Mouse (Mus musculus) liver, embryonic 13.5 days (tissue): ENCODE measurements around the gene 4931428L18Rik. TPM values are rescaled to one million over a fixed set of nuclear protein-coding genes. Genes with fewer than 3 reads are reported as not detected.
"Not testable (repeated sequence)": the region's sequence is repeated elsewhere in the genome, so short reads cannot be mapped to it uniquely, and the experiment has no call there.

Experiments
- ATAC-seq: fragments of 200-750 bp; cut with Nextera tagmentation; 2 replicates; pipeline ENCODE4 v1.8.0; 2017; ENCODE audit warnings: low read depth, mild to moderate bottlenecking, moderate number of reproducible peaks, moderate library complexity
- DNase-seq: peaks from one replicate; pipeline ENCODE4 v3.0.0; 2022
- H3K27ac ChIP-seq: fragments of 300-500 bp; sonication (generic); 2 replicates; pipeline ENCODE4 v1.5.1; 2015; ENCODE audit warnings: moderate library complexity, mild to moderate bottlenecking, inconsistent platforms
- H3K27me3 ChIP-seq: fragments of 300-500 bp; sonication (generic); 2 replicates; pipeline ENCODE4 v1.6.1; 2015; ENCODE audit warnings: mild to moderate bottlenecking, inconsistent platforms
- H3K36me3 ChIP-seq: fragments of 300-500 bp; sonication (generic); 2 replicates; pipeline ENCODE4 v1.6.1; 2015; ENCODE audit warnings: mild to moderate bottlenecking, inconsistent platforms
- H3K4me1 ChIP-seq: fragments of 300-500 bp; sonication (generic); replicated peaks from 2 replicates; pipeline ENCODE4 v1.6.1; 2015; ENCODE audit warnings: inconsistent platforms
- H3K4me2 ChIP-seq: fragments of 300-500 bp; sonication (generic); 2 replicates; pipeline ENCODE4 v1.6.1; 2015; ENCODE audit warnings: inconsistent platforms, mild to moderate bottlenecking, moderate library complexity
- H3K4me3 ChIP-seq: fragments of 300-500 bp; sonication (generic); replicated peaks from 2 replicates; pipeline ENCODE4 v1.5.1; 2015; ENCODE audit warnings: mild to moderate bottlenecking, inconsistent platforms
- H3K9ac ChIP-seq: fragments of 300-500 bp; sonication (generic); 2 replicates; pipeline ENCODE4 v1.6.1; 2015; ENCODE audit warnings: mild to moderate bottlenecking, inconsistent platforms
- H3K9me3 ChIP-seq: fragments of 300-500 bp; sonication (generic); replicated peaks from 2 replicates; pipeline ENCODE4 v1.6.1; 2016; ENCODE audit warnings: inconsistent platforms
- WGBS: fragments of 180-500 bp; shearing (Covaris S2); methylation state at CpG from one replicate; pipeline ENCODE4 v1.1.7; 2015; ENCODE audit not compliant: insufficient replicate concordance; 5-methylcytosine and 5-hydroxymethylcytosine counted together
- polyA plus RNA-seq: library from polyadenylated mRNA; unstranded; fragments of >200 nt; fragmentation: Nextera tagmentation; extraction: Ambion mirVana; gene quantifications from 2 replicates; pipeline ENCODE4 v1.2.1, GENCODE M21; 2015

The 4931428L18Rik gene
- polyA plus RNA-seq, 1 experiment from 2014 or later, result not detected

- no peak overlapping the region for H3K9ac ChIP-seq
- WGBS, result 51% methylated on average over 3 of the region's 3 CpGs
- ATAC-seq (no peak), DNase-seq (no peak)
- H3K27ac ChIP-seq, result no peak overlapping the region
- H3K4me2 ChIP-seq, result no peak overlapping the region
- no peaks in the 10 kb centered on the region for H3K9me3 ChIP-seq
- H3K27me3 ChIP-seq, result no peaks in the 10 kb centered on the region
- H3K36me3 ChIP-seq, result no peaks in the 10 kb centered on the region
- H3K4me3 ChIP-seq, result no peak overlapping the region
- H3K4me1 ChIP-seq, result no peaks in the 10 kb centered on the region
These were observed 179.3 kb downstream of the 4931428L18Rik start for GRCm38 (mm10) chr1:31043208-31043607.

- Histone ChIP-seq H3K27ac (no peak overlapping the region), H3K4me2 (no peak overlapping the region), H3K9me3 (no peaks in the 10 kb centered on the region), H3K4me3 (no peak overlapping the region), H3K9ac (no peak overlapping the region), H3K27me3 (no peaks in the 10 kb centered on the region), H3K4me1 (no peaks in the 10 kb centered on the region), H3K36me3 (no peaks in the 10 kb centered on the region)
- 74% methylated on average over 4 of the region's 4 CpGs for WGBS
- DNase-seq, result no peak
- ATAC-seq, result no peak
These were observed 179.7 kb downstream of the 4931428L18Rik start for GRCm38 (mm10) chr1:31042793-31043192.

- peak; percentile 57 for ATAC-seq
- Histone ChIP-seq H3K27me3 (no peaks in the 10 kb centered on the region), H3K36me3 (no peaks in the 10 kb centered on the region), H3K4me3 (no peak overlapping the region), H3K9me3 (no peaks in the 10 kb centered on the region), H3K4me1 (no peaks in the 10 kb centered on the region), H3K27ac (no peak overlapping the region), H3K9ac (no peak overlapping the region), H3K4me2 (no peak overlapping the region)
- 35% methylated on average over 2 of the region's 2 CpGs for WGBS
- DNase-seq, result no peak
These were observed 188.5 kb downstream of the 4931428L18Rik start for GRCm38 (mm10) chr1:31033851-31034534.

- H3K4me1 ChIP-seq, result no peaks in the 10 kb centered on the region
- no peaks in the 10 kb centered on the region for H3K9me3 ChIP-seq
- no peak overlapping the region for H3K9ac ChIP-seq
- 61% methylated on average over 2 of the region's 2 CpGs for WGBS
- H3K4me2 ChIP-seq, result no peak overlapping the region
- DNase-seq, result no peak
- no peak overlapping the region for H3K4me3 ChIP-seq
- H3K36me3 ChIP-seq, result no peaks in the 10 kb centered on the region
- ATAC-seq, result no peak
- H3K27me3 ChIP-seq, result no peaks in the 10 kb centered on the region
- no peak overlapping the region for H3K27ac ChIP-seq
These were observed 190.1 kb downstream of the 4931428L18Rik start for GRCm38 (mm10) chr1:31032351-31032750.

- no peak for ATAC-seq
- Histone ChIP-seq H3K27ac (no peak overlapping the region), H3K9me3 (no peaks in the 10 kb centered on the region), H3K27me3 (no peaks in the 10 kb centered on the region), H3K4me2 (no peak overlapping the region), H3K4me3 (no peak overlapping the region), H3K9ac (no peak overlapping the region), H3K4me1 (no peaks in the 10 kb centered on the region), H3K36me3 (no peaks in the 10 kb centered on the region)
- no peak for DNase-seq
These were observed 199.3 kb downstream of the 4931428L18Rik start for GRCm38 (mm10) chr1:31023173-31023572.

- H3K36me3 ChIP-seq, result no peaks in the 10 kb centered on the region
- no peak overlapping the region for H3K27ac ChIP-seq
- no peak overlapping the region for H3K9ac ChIP-seq
- no peak for DNase-seq
- H3K27me3 ChIP-seq, result no peaks in the 10 kb centered on the region
- H3K4me3 ChIP-seq, result no peak overlapping the region
- H3K9me3 ChIP-seq, result no peaks in the 10 kb centered on the region
- H3K4me1 ChIP-seq, result no peaks in the 10 kb centered on the region
- no peak overlapping the region for H3K4me2 ChIP-seq
- no peak for ATAC-seq
- WGBS, result 63% methylated on average over 6 of the region's 6 CpGs
These were observed 203.2 kb downstream of the 4931428L18Rik start for GRCm38 (mm10) chr1:31019283-31019682.

- H3K36me3 ChIP-seq, result no peaks in the 10 kb centered on the region
- H3K9me3 ChIP-seq, result no peaks in the 10 kb centered on the region
These were observed 205.1 kb downstream of the 4931428L18Rik start for GRCm38 (mm10) chr1:31017377-31017776.

GRCm38 (mm10) chr1:31016068-31016467 lies 206.4 kb downstream of the 4931428L18Rik start:
- no peaks in the 10 kb centered on the region for H3K9me3 ChIP-seq
- no peak overlapping the region for H3K4me2 ChIP-seq
- no peaks in the 10 kb centered on the region for H3K4me1 ChIP-seq
- H3K36me3 ChIP-seq, result no peaks in the 10 kb centered on the region
- DNase-seq, result no peak
- H3K4me3 ChIP-seq, result no peak overlapping the region
- WGBS, result 58% methylated on average over 6 of the region's 6 CpGs
- no peak for ATAC-seq
- H3K27me3 ChIP-seq, result no peaks in the 10 kb centered on the region
- no peak overlapping the region for H3K27ac ChIP-seq
- H3K9ac ChIP-seq, result no peak overlapping the region

More at GRCm38 (mm10) chr1:31017377-31017776, 205.1 kb downstream of the 4931428L18Rik start:
- H3K4me2 ChIP-seq, result no peak overlapping the region
- DNase-seq, result no peak
- 56% methylated on average over 5 of the region's 5 CpGs for WGBS
- H3K27ac ChIP-seq, result no peak overlapping the region
- no peaks in the 10 kb centered on the region for H3K27me3 ChIP-seq
- no peak for ATAC-seq
- no peak overlapping the region for H3K4me3 ChIP-seq
- no peaks in the 10 kb centered on the region for H3K4me1 ChIP-seq
- H3K9ac ChIP-seq, result no peak overlapping the region

- WGBS, result 31% methylated on average over 2 of the region's 2 CpGs
- ATAC-seq, result no peak
- DNase-seq, result no peak
These were observed 207.2 kb downstream of the 4931428L18Rik start for GRCm38 (mm10) chr1:31015261-31015660.

GRCm38 (mm10) chr1:30977868-30978267 lies 244.6 kb downstream of the 4931428L18Rik start, which contains the start of gene AC153137.1:
AC153137.1 (minus strand) TSS chr1:30977968.
- not testable (repeated sequence) for DNase-seq, H3K27ac ChIP-seq, H3K4me2 ChIP-seq, H3K27me3 ChIP-seq, H3K9me3 ChIP-seq, H3K4me1 ChIP-seq, H3K9ac ChIP-seq, H3K36me3 ChIP-seq, H3K4me3 ChIP-seq, ATAC-seq
- 62% methylated on average over 6 of the region's 6 CpGs for WGBS

More at GRCm38 (mm10) chr1:31015261-31015660, 207.2 kb downstream of the 4931428L18Rik start:
- H3K4me1 ChIP-seq, result no peaks in the 10 kb centered on the region
- H3K4me3 ChIP-seq, result no peak overlapping the region
- H3K4me2 ChIP-seq, result no peak overlapping the region
- no peaks in the 10 kb centered on the region for H3K36me3 ChIP-seq
- H3K9me3 ChIP-seq, result no peaks in the 10 kb centered on the region
- H3K27ac ChIP-seq, result no peak overlapping the region
- H3K27me3 ChIP-seq, result no peaks in the 10 kb centered on the region
- no peak overlapping the region for H3K9ac ChIP-seq

GRCm38 (mm10) chr1:30977239-30977638 lies 245.2 kb downstream of the 4931428L18Rik start:
- not testable (repeated sequence) for DNase-seq, H3K4me3 ChIP-seq, H3K36me3 ChIP-seq, H3K27ac ChIP-seq, H3K4me2 ChIP-seq, H3K27me3 ChIP-seq, H3K9me3 ChIP-seq, H3K9ac ChIP-seq, ATAC-seq, H3K4me1 ChIP-seq
- WGBS, result 73% methylated on average over 7 of the region's 7 CpGs

GRCm38 (mm10) chr1:30951795-30952194 lies 270.7 kb downstream of the 4931428L18Rik start:
- Histone ChIP-seq H3K36me3 (no peaks in the 10 kb centered on the region), H3K9me3 (no peaks in the 10 kb centered on the region), H3K27ac (no peak overlapping the region), H3K9ac (no peak overlapping the region), H3K4me1 (peaks cover 11% of the 10 kb centered on the region), H3K4me2 (no peak overlapping the region), H3K4me3 (no peak overlapping the region), H3K27me3 (no peaks in the 10 kb centered on the region)
- no peak for ATAC-seq
- 67% methylated on average over 2 of the region's 2 CpGs for WGBS
- no peak for DNase-seq
